Mouse (Mus musculus): ENCODE results near the gene Tuba8.

The Tuba8 gene

DNA sequence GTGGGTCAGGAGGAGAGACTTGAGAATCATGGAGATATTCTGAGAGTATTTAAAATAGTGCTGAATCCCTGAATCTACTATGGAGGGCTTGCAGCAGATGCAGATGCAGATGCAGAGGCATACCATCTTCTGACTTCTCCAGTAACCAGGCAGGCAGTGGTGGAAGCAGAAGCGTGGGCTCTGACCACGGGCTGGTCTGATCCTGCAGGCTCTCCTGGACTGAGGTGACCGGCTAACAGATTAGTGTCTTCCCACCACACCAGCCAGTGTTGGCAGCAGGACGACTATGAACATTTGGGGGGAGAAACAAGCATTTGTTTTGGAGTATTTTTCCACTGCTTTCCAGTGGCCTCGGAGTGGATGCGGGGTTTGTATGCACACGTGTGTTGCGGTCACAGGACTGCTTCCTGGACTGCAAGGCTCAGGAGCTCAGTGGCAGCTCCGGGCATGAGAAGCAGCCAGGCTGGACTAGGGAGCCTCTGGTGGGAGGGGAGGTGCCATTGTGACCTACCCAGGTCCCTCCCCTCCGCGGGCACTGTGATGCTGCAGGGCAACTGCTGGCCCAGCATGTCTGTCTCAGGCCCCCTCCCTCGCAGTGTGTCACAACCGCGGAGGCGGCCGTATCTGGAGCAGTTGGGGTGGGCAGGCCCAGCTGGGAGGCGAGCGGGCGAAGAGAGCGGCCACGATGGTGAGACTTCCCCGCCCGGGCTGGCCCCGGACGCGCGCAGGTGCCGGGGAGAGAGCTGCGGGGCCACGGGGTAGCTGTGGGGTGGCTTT, at the start of gene Tuba8:
Gene Tuba8 (plus strand): TSS at position 548 of the 777 bp plus-strand sequence.
- no peak for DNase-seq (ENCODE audit: low spot score)

DNA sequence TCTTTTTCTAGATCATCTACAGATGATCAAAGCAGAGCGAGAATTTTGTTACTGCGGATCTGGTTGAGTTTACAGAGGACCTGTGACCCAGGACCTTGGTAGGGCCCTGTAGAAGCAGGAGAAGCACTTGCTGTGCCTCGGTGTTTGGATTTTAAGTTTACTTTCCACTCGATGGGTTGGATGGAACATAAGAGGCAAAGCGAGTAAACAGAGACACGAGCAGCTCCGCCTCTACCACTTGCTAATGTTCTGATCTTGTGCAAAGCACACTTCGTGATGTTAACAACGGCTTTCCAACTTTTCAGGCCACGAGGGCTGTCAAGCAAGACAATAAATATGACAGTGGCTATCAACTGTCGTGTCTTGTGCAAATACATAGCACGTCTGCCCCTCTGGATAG, 47.9 kb upstream of the Tuba8 start:
- no peak for DNase-seq (ENCODE audit: low spot score)

DNA sequence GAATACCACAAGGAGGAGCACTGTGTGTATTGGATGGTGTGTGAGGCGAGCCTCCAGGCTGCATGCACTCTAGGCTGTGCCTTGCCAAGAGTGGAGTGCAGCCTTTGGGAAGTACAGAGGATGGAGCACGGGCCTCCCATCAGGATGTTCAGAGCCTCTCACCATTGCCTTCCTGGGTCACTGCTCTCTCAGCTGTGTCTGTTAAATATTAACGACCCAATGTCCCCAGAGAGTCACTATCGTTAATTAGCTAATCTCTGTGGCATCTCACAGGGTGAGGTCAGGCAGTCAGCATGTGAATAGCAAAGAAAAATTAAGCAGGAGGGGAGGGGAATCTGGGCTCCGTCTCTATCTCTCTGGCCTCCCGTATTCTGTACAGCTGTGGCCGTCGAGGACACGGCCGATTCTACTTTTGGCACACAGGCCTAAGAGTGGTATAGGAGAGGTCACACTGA, 44.4 kb upstream of the Tuba8 start:
- DNase-seq (ENCODE audit: low spot score) = no peak

DNA sequence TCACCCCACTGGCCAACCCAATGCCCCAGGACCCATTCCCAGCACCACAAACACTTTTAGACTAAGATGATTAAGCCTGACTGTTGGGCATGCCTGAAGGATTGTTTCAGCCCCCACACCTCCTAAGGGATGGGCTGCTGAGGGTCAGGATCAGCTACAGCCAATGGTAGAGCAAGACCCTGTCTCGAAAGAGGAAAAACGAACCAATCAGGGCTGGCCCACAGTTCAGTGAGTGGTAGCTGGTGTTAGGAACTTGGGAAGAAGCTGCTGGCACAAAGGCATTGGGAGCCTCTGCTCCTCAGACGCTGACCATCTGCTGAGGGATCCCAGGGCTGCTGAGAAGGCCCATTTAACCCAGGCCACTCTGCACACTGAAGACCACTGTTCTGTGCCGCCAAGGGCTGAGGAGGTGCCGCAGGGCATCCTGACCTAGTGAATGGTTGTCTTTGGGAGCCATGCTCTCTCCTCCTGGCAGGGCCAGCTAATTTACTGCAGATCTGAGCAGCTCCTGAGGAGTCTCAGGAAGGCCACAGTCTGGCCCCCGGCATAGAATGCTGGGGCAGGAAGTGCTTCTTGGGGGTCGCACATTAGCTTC, 43.0 kb upstream of the Tuba8 start:
- no peak for DNase-seq (ENCODE audit: low spot score)

DNA sequence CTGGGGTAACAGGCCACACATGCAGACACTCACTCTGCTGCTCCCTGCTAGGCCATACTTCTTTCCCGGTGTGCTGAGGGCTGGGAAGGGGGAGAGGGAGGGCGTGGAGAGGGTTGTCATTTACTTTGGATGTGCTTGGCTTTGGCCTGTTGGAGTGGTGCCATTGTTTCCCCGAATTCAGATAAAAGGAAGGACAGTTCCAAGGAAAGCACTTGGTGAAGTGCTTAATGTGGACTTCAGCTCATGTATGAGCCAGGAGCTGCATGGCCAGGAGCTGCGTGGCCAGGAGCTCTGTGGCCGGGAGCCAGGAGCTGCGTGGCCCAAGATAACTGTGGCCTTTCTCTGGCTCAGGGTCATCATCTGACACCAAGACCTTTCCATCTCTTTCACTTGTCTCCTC, 39.4 kb upstream of the Tuba8 start:
- no peak for DNase-seq (ENCODE audit: low spot score)

DNA sequence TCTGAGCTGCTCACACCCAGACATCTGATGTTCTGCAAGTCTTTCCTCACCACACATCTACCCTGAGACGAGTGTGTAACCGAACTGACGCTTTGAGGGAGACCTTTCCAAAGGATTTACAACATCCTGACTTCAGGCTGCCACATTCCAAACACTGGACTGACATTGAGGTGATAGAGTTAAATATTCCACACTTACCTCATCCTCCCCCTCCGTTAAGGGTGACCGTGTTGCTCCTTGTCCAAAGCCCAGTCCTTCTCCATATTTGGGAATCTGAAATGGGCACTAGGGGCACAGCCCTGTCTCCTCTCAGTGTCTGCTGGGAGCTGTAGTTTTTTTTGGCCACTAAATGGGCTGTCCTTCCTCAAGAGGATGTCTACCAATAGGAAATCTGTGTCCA, 37.0 kb upstream of the Tuba8 start:
- no peak for DNase-seq (ENCODE audit: low spot score)

DNA sequence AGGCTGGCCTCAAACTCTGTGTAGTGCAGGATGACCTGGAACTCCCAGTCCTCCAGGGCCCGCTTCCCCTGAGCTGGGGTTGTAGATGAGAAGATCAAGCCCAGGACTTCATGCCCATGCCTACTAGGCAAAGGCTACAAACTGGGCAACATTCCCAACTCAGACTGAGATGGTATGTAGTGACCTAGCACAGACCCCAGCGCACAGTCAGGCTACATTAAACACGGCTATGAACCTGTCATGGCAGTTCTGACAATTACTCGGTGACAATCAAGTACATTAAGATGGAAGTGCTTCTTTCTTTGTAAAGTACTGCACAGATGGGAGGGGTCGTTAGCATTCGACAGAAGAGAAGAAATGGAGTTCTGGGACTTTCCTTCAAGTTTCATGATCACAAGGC, 35.7 kb upstream of the Tuba8 start:
- no peak for DNase-seq (ENCODE audit: low spot score)

DNA sequence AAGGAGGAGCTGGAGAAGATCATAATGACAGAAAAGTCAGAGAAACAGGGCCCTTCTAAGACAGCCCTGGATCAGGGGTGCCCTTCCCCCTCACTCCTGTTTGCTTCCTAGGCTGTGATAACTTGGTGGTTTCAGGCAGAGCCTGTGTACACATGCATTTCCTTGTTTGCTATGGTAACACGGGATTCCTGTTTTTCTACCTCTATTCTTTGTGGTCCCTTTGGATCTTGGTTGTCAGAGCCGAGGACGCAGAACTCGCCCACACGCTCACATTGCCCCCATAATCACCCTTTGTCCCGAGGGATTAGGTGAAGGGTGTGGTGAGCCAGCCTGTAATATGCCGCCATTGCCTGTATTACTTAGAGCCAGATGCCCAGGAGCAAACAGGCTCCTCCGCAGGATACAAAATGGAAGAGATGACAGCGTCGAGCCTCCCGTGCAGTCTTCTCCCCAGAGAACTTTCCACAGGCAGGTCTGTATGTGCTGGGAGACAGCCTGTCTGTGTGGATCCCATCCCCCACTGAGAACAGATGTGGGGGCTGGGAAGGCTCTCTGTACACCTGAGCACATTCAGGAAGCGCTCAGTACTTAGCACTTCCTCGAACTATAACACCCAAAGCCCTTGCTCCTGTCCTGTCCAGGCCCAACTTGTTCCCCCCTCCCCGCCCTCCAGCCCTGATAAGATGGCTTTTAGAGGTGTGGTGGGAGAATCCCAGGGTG, 34.3 kb upstream of the Tuba8 start:
- DNase-seq (ENCODE audit: low spot score) = no peak

DNA sequence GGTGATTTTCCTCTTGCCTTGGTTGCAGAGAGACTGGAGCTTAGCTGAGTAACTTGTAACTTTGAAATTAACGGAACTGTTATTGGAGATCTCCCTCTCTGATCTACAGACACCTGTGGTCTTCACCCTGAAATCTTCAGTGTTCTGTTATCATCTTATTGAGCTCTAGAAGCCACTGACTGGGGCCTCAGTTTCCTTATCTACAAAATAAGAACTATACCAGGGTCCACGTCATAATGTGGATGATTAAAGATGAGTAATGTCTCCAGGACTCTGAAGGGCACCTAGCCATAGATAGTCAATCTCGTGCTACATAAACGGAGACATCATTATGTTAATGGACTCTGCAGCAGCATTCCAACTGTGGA, 33.8 kb upstream of the Tuba8 start:
- no peak for DNase-seq (ENCODE audit: low spot score)

DNA sequence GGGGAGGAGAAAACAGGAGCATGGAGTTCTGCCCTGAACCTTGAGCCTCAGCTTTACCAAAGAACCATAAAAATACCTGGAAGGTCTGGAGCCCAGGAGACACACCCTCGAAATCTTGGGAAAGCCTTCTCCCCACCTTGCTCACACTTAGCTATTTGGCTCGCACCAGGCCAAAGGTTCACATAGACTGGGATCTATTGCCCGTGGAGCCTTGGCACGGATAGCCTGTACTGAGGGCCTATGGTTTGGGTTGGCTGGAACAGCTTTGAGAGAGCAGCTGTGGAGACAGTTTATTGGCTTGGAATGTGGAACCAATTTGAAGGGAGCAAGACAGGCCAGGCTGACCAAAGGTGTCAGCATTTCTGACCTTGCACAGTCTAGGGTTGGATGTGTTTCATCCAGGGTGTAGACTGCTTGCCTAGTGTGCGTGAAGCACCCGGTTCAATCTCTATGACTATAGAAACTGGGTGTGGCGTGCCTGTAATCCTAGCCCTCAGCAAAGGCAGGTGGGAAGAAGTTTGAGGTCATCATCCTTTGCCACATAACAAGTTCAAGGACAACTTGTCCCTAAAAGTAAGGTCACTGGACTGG, 33.3 kb upstream of the Tuba8 start:
- peak; percentile 87 for DNase-seq (ENCODE audit: low spot score)

DNA sequence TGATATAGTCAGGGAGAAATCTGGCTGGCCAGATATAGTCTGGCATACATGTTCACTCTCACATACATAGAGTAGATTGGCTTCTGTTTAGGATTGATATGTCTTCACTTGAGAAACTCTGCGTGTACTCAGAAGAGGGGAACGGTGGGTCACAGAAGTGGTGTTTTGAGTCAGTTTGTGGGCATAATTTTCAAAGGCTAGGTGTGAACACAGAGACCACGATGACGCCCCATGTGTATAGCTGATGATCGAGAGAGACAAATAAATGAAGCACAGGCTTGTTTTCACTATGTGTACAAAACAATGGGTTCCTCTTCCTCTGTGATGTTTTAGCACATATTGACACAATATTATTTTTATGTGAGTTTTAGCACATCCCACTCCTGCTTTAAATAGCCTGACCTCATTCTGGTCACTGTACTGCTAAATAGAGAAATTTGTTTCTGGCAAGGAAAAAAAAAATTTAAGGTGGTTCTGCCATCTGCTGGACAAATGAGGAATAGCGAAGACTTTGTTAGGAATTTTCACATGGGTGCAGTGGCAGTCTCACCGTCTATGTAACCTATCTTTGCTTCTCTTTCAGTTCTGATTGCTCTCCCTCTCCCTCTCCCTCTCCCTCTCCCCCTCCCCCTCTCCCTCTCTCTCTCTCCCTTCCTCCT, 31.7 kb upstream of the Tuba8 start:
- peak; percentile 87 for DNase-seq (ENCODE audit: low spot score)

DNA sequence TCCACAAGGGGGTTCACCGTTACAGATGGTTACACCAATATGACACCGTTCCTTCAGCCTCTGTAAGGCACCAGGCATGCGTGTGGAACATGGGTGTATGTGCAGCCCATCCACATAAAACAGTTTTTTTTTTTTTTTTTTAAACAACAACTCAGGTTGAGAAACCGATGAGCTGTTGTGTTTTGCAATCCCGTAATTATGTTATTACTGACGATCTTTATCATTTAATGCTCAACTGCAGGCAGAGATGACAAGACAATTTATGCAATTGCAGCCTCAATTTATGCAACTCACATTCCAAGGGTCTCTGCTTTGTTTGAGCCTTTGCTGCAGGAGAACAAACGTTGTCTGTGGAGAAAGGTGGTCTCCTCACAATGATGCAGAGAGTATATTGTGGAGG, 30.6 kb upstream of the Tuba8 start:
- no peak for DNase-seq (ENCODE audit: low spot score)

DNA sequence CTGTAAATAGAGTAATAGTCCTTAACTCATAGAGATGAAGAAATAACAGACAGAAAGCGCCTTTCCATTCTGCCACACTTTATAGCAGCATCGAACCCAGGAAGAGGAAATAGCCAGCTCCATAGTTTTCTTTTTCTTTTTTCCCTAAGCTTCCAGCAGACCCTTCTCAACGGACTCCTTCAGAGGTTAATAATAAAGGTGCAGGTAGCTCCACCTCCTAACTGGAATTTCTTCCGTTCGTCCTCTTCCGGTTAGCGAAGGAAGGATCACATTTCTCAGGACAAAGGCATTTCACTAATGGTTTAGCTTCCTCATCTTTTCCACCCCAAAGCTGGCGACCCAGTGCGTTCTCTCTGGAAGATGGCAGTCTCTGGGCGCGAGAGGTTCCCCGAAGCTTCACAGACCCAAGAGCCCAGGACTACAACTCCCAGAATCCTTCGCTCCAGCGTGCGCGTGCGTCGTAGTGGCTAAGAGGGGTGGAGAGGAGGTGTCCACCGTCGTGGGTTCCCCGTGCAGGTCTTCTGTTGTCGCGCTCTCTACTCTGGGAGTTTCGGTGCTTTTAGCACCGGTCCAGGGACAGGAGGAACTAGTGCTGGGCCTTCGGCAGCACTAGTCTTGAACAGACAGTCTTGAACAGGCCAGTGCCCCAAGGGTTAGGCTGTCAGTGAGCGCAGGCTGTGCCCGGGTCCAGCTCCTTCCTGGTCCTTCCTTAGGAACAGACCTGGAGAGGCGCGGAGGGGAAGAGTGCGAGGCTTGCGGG, 26.9 kb upstream of the Tuba8 start, which contains the start of gene Pex26:
Gene Pex26 (plus strand): TSS at position 254 of the 760 bp plus-strand sequence.
- DNase-seq (ENCODE audit: low spot score) = peak; percentile 92

DNA sequence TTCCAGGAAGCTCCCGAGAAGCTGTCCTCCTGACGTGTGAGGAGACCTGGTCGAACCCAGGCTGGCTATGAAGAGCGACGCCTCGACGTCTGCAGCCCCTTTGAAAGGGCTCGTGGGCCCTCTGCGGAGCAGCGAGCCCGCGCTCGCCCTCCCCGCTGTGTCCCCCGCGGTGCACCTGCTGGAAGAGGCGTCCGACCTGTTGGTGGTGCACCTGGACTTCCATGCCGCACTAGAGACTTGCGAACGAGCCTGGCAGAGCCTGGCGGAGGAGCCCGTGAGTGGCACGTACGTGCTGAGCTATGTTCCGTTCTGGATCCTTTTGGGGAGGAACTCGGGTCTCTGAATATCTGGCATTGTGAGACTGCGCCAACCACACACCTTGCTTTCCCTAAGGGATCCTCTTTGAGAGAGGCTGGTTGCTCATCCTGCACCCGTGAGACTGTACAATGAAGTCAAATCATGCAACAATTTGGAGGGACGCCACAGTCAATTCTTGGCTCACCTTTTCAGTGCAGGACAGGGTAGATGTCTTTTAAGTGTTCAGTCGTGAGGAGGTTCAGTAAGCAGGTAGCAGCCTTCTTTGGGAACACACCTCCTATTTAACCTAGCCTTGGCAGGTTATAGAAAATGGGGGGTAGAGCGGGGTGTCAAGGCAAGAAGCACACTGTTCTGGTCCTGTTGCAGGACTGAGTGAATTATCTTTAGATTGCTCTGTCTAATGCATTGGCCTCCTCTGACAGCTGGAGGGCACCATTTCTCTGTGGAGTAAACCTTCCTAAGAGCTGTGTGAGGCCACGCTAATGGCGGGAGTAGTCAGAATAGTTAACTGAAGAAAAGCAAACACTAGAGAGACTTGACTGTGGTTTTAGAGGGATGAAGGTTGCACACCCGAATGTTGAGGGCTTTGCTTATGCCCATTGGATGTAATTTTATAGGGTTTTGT, 26.0 kb upstream of the Tuba8 start:
- DNase-seq (ENCODE audit: low spot score) = peak; percentile 85

DNA sequence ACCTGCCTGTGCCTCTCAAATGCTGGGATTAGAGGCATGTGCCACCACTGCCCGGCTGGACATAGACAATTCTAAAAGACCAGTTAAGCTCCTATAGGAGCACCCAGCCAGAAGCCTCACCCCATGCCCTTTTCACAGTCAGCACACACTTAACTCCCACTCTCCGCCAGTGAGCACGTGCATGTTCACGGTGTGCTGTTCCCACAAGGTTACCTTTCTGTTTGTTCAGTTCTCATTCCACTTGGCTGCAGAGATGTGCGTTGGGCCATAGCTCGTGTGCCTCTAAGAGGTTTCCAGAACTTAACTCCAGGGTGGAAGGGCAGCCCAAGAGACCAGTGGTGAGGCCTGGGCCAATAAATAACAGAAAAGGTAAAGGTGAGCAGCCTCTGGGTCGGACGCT, 25.3 kb upstream of the Tuba8 start:
- no peak for DNase-seq (ENCODE audit: low spot score)

DNA sequence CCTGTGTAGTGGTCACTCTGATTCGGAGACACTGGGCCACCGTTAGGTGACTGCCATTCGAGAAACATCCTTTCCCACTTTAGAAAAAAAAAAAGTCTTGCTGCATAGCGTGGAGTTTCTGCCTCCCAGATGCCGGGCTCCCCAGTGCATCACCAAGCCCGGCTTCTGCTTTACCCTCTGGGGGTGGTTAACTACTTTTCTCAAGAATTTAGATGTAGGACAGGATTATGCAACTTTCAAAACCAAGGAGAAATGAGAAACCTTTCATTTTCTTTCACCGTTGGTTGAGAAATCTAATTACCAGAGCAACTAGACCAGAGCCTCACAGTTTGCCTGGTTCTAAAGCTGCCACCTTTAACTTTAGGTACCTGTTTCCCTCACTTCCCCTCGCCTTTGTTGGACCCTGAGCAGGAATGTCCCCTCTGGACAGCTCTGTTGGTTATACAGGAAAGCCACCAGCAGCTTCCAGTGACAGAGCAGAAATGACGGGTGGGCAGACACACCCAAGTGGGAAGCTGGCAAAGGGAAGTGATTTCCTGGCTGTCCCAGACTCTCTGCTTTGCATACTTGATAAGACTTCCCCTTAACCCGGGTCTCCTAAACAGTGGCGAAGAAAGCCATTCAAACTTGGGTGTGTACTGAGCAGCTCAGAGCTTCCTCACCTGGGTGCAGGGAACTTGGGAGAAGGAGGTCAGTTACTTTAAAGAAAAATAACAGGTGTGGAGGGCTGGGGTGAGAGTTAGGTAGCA, 19.1 kb upstream of the Tuba8 start:
- DNase-seq (ENCODE audit: low spot score) = no peak

DNA sequence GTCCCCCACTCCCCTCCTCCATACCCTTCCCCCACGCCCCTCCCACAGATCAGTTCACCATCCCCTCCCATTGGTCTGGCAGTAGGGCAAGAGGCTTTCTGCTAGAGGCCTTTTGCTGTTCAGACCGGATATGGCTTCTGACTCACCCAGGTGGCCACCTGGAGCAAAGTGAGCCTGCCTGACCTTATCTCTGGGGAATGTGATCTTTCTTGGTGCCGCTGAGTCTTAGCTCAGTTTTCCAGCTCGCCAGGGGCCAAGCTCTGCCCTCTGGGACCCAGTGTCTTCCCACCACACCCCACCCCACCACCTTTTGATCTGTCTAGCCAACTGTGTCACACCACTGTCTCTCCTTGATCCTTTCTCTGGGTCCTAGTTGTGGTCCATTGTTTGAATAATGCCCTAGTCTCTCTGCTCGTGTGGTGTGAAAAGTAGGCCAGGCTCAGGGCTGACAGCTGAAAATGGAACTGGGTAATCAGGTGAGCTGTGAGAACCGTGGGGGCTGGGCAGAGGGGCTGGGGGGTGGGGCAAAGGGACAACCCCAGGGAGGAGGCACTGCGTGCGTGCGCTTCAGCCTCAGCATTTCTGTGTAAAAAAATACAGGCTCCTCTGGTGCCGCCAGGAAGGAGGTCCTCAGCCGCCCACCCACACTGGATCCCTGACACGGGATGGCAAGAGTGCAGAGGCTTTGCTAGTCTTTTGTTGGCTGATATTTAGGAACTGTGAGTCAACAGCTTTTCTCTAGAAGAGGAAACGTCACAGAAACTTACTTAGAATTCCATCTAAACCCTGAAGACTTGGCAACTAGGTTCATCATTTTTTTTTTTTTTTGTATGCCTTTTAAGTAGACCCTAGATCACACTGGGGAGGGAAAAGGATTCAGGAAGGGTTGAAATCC, 16.2 kb upstream of the Tuba8 start:
- DNase-seq (ENCODE audit: low spot score) = no peak

DNA sequence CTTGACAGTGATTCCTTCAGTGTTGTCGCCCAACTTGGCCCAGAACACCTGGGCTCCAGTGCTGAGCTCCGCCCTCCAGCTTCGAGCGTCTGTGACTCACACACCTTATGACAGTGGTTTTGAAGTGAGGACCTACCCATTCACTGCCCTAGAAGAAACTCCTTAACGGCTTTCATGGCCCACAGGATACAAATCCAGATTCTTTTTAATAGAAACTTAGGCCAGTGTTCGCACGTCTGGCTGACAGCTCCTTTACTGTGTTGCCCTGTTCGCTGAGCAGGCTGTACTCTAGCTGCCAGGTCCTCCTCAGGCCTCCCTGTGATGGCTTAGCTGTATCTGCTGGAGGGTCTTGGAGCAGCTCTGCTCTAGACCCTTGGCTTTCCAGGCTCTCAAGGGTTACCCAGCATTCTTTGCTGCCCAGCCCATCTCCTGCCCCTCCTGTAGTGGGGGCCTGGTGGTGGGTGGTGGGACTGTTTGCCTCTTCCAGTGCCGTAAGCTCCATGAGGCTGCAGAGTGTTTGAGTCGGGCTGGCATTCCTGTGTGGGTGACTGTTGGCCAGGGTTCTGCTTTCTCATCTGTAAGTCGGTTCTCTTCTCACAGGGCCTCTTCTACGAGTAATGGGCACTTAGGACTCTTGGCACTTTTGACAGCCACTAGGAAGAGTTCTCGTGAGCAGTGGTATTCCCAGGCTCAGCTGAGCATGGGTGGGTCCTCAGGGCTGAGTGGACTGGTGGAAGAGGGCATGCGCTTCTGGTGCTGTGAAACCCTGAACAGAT, 15.4 kb upstream of the Tuba8 start:
- DNase-seq (ENCODE audit: low spot score) = no peak
